Mouse (Mus musculus) Patski (cell line): Measurements from ENCODE around the gene Pkn1. TPM values are rescaled to one million over a fixed set of nuclear protein-coding genes. Genes with fewer than 3 reads are reported as not detected.

ENCODE experiments used
- ATAC-seq: fragments of 100-300 bp; one replicate; pipeline ENCODE4 v1.8.0; 2021
- CTCF ChIA-PET: fragments of 350-600 bp; sonication (Branson Sonifier 250); formaldehyde crosslinking; loops from one replicate; lab custom pipeline; 2022; ENCODE audit warnings: inconsistent platforms; lab: Charles Lee
- POLR2A ChIA-PET: fragments of 350-600 bp; sonication (Branson Sonifier 250); formaldehyde crosslinking; loops from one replicate; lab custom pipeline; 2022; ENCODE audit warnings: antibody characterized with exemption, inconsistent platforms; lab: Charles Lee
- DNase-seq: peaks from one replicate; pipeline ENCODE4 v3.0.0-alpha.2; 2011; ENCODE audit warnings: low read depth, low spot score
- H3K27me3 ChIP-seq: fragments of 371-371 bp; one replicate; pipeline ENCODE4 v1.5.1; 2021
- CTCF ChIP-seq: fragments of 100-300 bp; IDR thresholded peaks from one replicate; pipeline ENCODE4 v1.5.1; 2021
- in situ Hi-C: fragments of 300-500 bp; cut with MboI; formaldehyde crosslinking; loops from 3 replicates; pipeline ENCODE4 v1.11.1; 2018; ENCODE audit warnings: low pct_unique_long_range_greater_than_20kb, mixed read lengths
- polyA plus RNA-seq: library from polyadenylated mRNA; unstranded; gene quantifications from one replicate; pipeline ENCODE4 v1.2.3, GENCODE M21; 2021

Gene Pkn1
- polyA plus RNA-seq, 1 experiment from 2014 or later: 68.6 TPM

GRCm38 (mm10) chr8:83714676-83715030, 15.7 kb upstream of the Pkn1 start:
- POLR2A ChIA-PET: interaction anchor here (1.0 to 2.7 kb wide), 3 partner anchors 11 to 105 kb away, joined by 3 to 12 read pairs (median 5); partner anchors contain the start of gene Pkn1
- TF ChIP-seq CTCF: no peak
- DNase-seq: no peak
- CTCF ChIA-PET: interaction anchor here (1.0 to 2.1 kb wide), 6 partner anchors 10 to 184 kb away, joined by 3 to 9 read pairs (median 4); no protein-coding TSS in a partner anchor
- ATAC-seq: no peak
- no peaks in the 10 kb centered on the region for H3K27me3 ChIP-seq
- in situ Hi-C loops: no loop called here

GRCm38 (mm10) chr8:83707554-83707953, 8.6 kb upstream of the Pkn1 start:
- ChIA-PET CTCF (no interaction called here), POLR2A (no interaction called here)
- no peak for ATAC-seq
- in situ Hi-C loops: no loop called here
- TF ChIP-seq CTCF: no peak
- no peak for DNase-seq
- no peaks in the 10 kb centered on the region for H3K27me3 ChIP-seq

- ATAC-seq (no peak), DNase-seq (no peak)
- TF ChIP-seq CTCF: no peak
- in situ Hi-C loops: no loop called here
- no peaks in the 10 kb centered on the region for H3K27me3 ChIP-seq
- ChIA-PET CTCF (no interaction called here), POLR2A (no interaction called here)
These were observed 7.4 kb upstream of the Pkn1 start for GRCm38 (mm10) chr8:83706411-83706810.

GRCm38 (mm10) chr8:83703426-83703825, 4.4 kb upstream of the Pkn1 start:
- in situ Hi-C loops: no loop called here
- POLR2A ChIA-PET: interaction anchor here (1.0 kb wide), 1 partner anchor 12 kb away, joined by 3 read pairs; the partner anchor contains the start of gene Ddx39
- TF ChIP-seq CTCF: no peak
- no peaks in the 10 kb centered on the region for H3K27me3 ChIP-seq
- CTCF ChIA-PET: interaction anchor here (1.8 kb wide), 1 partner anchor 11 kb away, joined by 7 read pairs; the partner anchor contains the start of gene Ddx39
- no peak for ATAC-seq
- DNase-seq: no peak

- POLR2A ChIA-PET: no interaction called here
- no peak for TF ChIP-seq CTCF
- in situ Hi-C loops: no loop called here
- CTCF ChIA-PET: interaction anchor here (1.8 kb wide), 1 partner anchor 14 kb away, joined by 4 read pairs; no protein-coding TSS in a partner anchor
- ATAC-seq (no peak), DNase-seq (no peak)
- H3K27me3 ChIP-seq: no peaks in the 10 kb centered on the region
These were observed 1.6 kb upstream of the Pkn1 start for GRCm38 (mm10) chr8:83700423-83701085.

- CTCF ChIA-PET: interaction anchor here (1.0 kb wide), 1 partner anchor 37 kb away, joined by 3 read pairs; no protein-coding TSS in a partner anchor
- ATAC-seq (no peak), DNase-seq (no peak)
- no peak for TF ChIP-seq CTCF
- POLR2A ChIA-PET: interaction anchor here (0.5 to 2.6 kb wide), 3 partner anchors 15 to 34 kb away, joined by 3 to 12 read pairs (median 3); partner anchors contain the start of gene Ddx39
- in situ Hi-C loops: no loop called here
- no peaks in the 10 kb centered on the region for H3K27me3 ChIP-seq
These were observed 587 bp upstream of the Pkn1 start for GRCm38 (mm10) chr8:83699566-83699965.

GRCm38 (mm10) chr8:83698291-83698660, 703 bp downstream of the Pkn1 start:
- DNase-seq: no peak
- in situ Hi-C loops: no loop called here
- TF ChIP-seq CTCF: no peak
- ATAC-seq: peak; percentile 14
- ChIA-PET POLR2A (interaction anchor here (1.0 to 2.6 kb wide), 3 partner anchors 16 to 25 kb away, joined by 3 to 12 read pairs (median 5); partner anchors contain the start of gene Ddx39), CTCF (no interaction called here)
- H3K27me3 ChIP-seq: no peaks in the 10 kb centered on the region

GRCm38 (mm10) chr8:83697374-83698220, 1.4 kb downstream of the Pkn1 start:
- ChIA-PET POLR2A (interaction anchor here (1.8 to 2.6 kb wide), 2 partner anchors 17 to 24 kb away, joined by 5 to 12 read pairs; partner anchors contain the start of gene Ddx39), CTCF (no interaction called here)
- ATAC-seq (peak; percentile 49), DNase-seq (no peak)
- H3K27me3 ChIP-seq: no peaks in the 10 kb centered on the region
- in situ Hi-C loops: no loop called here
- no peak for TF ChIP-seq CTCF

GRCm38 (mm10) chr8:83695351-83696106, 3.5 kb downstream of the Pkn1 start:
- in situ Hi-C loops: no loop called here
- DNase-seq (no peak), ATAC-seq (no peak)
- H3K27me3 ChIP-seq: no peaks in the 10 kb centered on the region
- no peak for TF ChIP-seq CTCF
- ChIA-PET CTCF (interaction anchor here (1.0 kb wide), 1 partner anchor 21 kb away, joined by 3 read pairs; no protein-coding TSS in a partner anchor), POLR2A (no interaction called here)
